ENCODE assay signal across 8 mouse cellular contexts in genomic region chr13:23436861-23437822, GRCm38 (mm10). TPM values are rescaled to one million over a fixed set of nuclear protein-coding genes. Genes with fewer than 3 reads are reported as not detected.
DNase-seq lines count a peak whose midpoint lies in the region; ATAC-seq and TF ChIP-seq lines count a peak whose summit lies in the region.

No protein-coding gene starts in this region.

- TF ChIP-seq CTCF in gastrocnemius, adult 2 months (IDR thresholded peaks at IDR 0.05) = no peak

- H3K4me2 ChIP-seq in intestine, embryonic 15.5 days (replicated peaks) = peak overlapping the region; percentile 60
- H3K4me2 ChIP-seq in midbrain, embryonic 16.5 days (ENCODE audit: low read length) = peak overlapping the region; percentile 69

- intact Hi-C loops in gastrocnemius, adult 2 months (cut with DNase I) = loop anchor here (2.0 to 10.0 kb wide), 2 partner anchors 82 to 1652 kb away; partner anchors contain the start of genes Hist1h1b, Hist1h2an, Hist1h2bp and Hist1h3i

- H3K9me3 ChIP-seq in intestine, embryonic 15.5 days = no peaks in the 10 kb centered on the region
- no peaks in the 10 kb centered on the region for H3K9me3 ChIP-seq in midbrain, embryonic 16.5 days (replicated peaks; ENCODE audit: control insufficient read depth, low read length, poor library complexity, severe bottlenecking)

- no peaks in the 10 kb centered on the region for H3K36me3 ChIP-seq in intestine, embryonic 15.5 days
- H3K36me3 ChIP-seq in midbrain, embryonic 16.5 days (ENCODE audit: control insufficient read depth, insufficient read depth, low read length) = no peaks in the 10 kb centered on the region

- no peaks in the 10 kb centered on the region for H3K4me1 ChIP-seq in brown adipose tissue, adult 24 weeks (ENCODE audit: control insufficient read depth, insufficient read depth, insufficient read length, low read length)
- H3K4me1 ChIP-seq in intestine, embryonic 15.5 days (replicated peaks) = 0 out of 2 replicates have a peak, but pooled peaks cover 2% of the 10 kb centered on the region
- H3K4me1 ChIP-seq in midbrain, embryonic 16.5 days (ENCODE audit: control insufficient read depth, insufficient read depth, low read length) = peaks cover 10% of the 10 kb centered on the region

- ATAC-seq in intestine, embryonic 15.5 days = peak; percentile 34
- peak; percentile 54 for ATAC-seq in midbrain, embryonic 16.5 days

- H3K27me3 ChIP-seq in intestine, embryonic 15.5 days (replicated peaks) = no peaks in the 10 kb centered on the region
- no peaks in the 10 kb centered on the region for H3K27me3 ChIP-seq in midbrain, embryonic 16.5 days (ENCODE audit: control insufficient read depth, insufficient read depth, low read depth, low read length)

- H3K9ac ChIP-seq in intestine, embryonic 15.5 days = peak overlapping the region; percentile 32
- peak overlapping the region; percentile 50 for H3K9ac ChIP-seq in midbrain, embryonic 16.5 days (ENCODE audit: low read depth, low read length)

- peak overlapping the region; percentile 77 for H3K4me3 ChIP-seq in brown adipose tissue, adult 24 weeks (ENCODE audit: insufficient read depth, low read depth, low read length)
- peak overlapping the region; percentile 75 for H3K4me3 ChIP-seq in gastrocnemius, adult 2 months
- peak overlapping the region; percentile 53 for H3K4me3 ChIP-seq in intestine, embryonic 15.5 days (replicated peaks)
- peak overlapping the region; percentile 52 for H3K4me3 ChIP-seq in midbrain, embryonic 16.5 days (ENCODE audit: low read depth, low read length)

- H3K27ac ChIP-seq in brown adipose tissue, adult 24 weeks (replicated peaks; ENCODE audit: low read depth, low read length) = peak overlapping the region; percentile 63
- peak overlapping the region; percentile 82 for H3K27ac ChIP-seq in gastrocnemius, adult 2 months
- H3K27ac ChIP-seq in intestine, embryonic 15.5 days = peak overlapping the region; percentile 46
- peak overlapping the region; percentile 45; the same call in 1 of the 2 replicates for H3K27ac ChIP-seq in midbrain, embryonic 16.5 days (ENCODE audit: low read length)

- under 1% methylated on average over 32 of the region's 32 CpGs for WGBS in intestine, embryonic 15.5 days
- under 1% methylated on average over 32 of the region's 32 CpGs for WGBS in midbrain, embryonic 16.5 days

- peak; percentile 43 for DNase-seq in right cerebral cortex, adult 18-20 months
- no peak for DNase-seq in right cerebral cortex, postnatal 36 days (ENCODE audit: low spot score in 2 of 2)
- peak; percentile 52 for DNase-seq in gastrocnemius, adult 2 months
- peak; percentile 80 for DNase-seq in liver
- DNase-seq in thymus, postnatal 0 days (ENCODE audit: low spot score) = peak; percentile 76

RNA-seq across cellular contexts. Expression of gene Abt1, which starts 13.5 kb away (rescaled TPM):
- polyA plus RNA-seq in brown adipose tissue, adult 24 weeks (2012; ENCODE audit: insufficient read depth, insufficient read length, missing spikeins) = 4.4 and 5.0 TPM in 2 replicates
- total RNA-seq in gastrocnemius, adult 2 months (2021) = 1 to 10 TPM; 3.6 to 3.9 TPM
- polyA plus RNA-seq in intestine, embryonic 15.5 days (2015; fragmentation: Nextera tagmentation; extraction: Ambion mirVana) = 11.2 TPM in 2 replicates
- polyA plus RNA-seq in midbrain, embryonic 16.5 days (2015; fragmentation: Nextera tagmentation; extraction: Ambion mirVana) = 9.1 and 11.0 TPM in 2 replicates
- polyA plus RNA-seq in thymus, postnatal 0 days (2015; fragmentation: Nextera tagmentation; extraction: Ambion mirVana) = 13.8 and 15.1 TPM in 2 replicates

RNA-seq across cellular contexts. Expression of gene Btn1a1, which starts 28.6 kb away (rescaled TPM):
- not detected in 2 replicates for polyA plus RNA-seq in brown adipose tissue, adult 24 weeks (2012; ENCODE audit: insufficient read depth, insufficient read length, missing spikeins)
- total RNA-seq in gastrocnemius, adult 2 months (2021) = not detected
- polyA plus RNA-seq in intestine, embryonic 15.5 days (2015; fragmentation: Nextera tagmentation; extraction: Ambion mirVana) = 0.08 and 0.11 TPM in 2 replicates
- polyA plus RNA-seq in midbrain, embryonic 16.5 days (2015; fragmentation: Nextera tagmentation; extraction: Ambion mirVana) = 0.10 and 0.31 TPM in 2 replicates
- 0.17 and 0.27 TPM in 2 replicates for polyA plus RNA-seq in thymus, postnatal 0 days (2015; fragmentation: Nextera tagmentation; extraction: Ambion mirVana)

RNA-seq across cellular contexts. Expression of gene Btn2a2, which starts 51.5 kb away (rescaled TPM):
- polyA plus RNA-seq in brown adipose tissue, adult 24 weeks (2012; ENCODE audit: insufficient read depth, insufficient read length, missing spikeins) = not detected in 2 replicates
- not detected for total RNA-seq in gastrocnemius, adult 2 months (2021)
- polyA plus RNA-seq in intestine, embryonic 15.5 days (2015; fragmentation: Nextera tagmentation; extraction: Ambion mirVana) = 0.16 and 0.23 TPM in 2 replicates
- 0.15 TPM in 1 of 2 replicates, not detected in the other for polyA plus RNA-seq in midbrain, embryonic 16.5 days (2015; fragmentation: Nextera tagmentation; extraction: Ambion mirVana)
- 0.65 and 0.85 TPM in 2 replicates for polyA plus RNA-seq in thymus, postnatal 0 days (2015; fragmentation: Nextera tagmentation; extraction: Ambion mirVana)

Comparison
In these comparisons a context has a peak if more than half of its experiments do, and no peak if none do; other contexts are left out.
1. DNase-seq: peak in right cerebral cortex, adult 18-20 months (single experiment), gastrocnemius, adult 2 months (single experiment), liver (single experiment) and thymus, postnatal 0 days (single experiment); none in right cerebral cortex, postnatal 36 days (0 of 2).
2. Peak in every context shown above with its lines, with median percentiles within 50 percentile points of each other: H3K27ac ChIP-seq and H3K4me3 ChIP-seq.